Comparison of ENCODE assay signal across 27 mouse cellular contexts in the genomic region with DNA sequence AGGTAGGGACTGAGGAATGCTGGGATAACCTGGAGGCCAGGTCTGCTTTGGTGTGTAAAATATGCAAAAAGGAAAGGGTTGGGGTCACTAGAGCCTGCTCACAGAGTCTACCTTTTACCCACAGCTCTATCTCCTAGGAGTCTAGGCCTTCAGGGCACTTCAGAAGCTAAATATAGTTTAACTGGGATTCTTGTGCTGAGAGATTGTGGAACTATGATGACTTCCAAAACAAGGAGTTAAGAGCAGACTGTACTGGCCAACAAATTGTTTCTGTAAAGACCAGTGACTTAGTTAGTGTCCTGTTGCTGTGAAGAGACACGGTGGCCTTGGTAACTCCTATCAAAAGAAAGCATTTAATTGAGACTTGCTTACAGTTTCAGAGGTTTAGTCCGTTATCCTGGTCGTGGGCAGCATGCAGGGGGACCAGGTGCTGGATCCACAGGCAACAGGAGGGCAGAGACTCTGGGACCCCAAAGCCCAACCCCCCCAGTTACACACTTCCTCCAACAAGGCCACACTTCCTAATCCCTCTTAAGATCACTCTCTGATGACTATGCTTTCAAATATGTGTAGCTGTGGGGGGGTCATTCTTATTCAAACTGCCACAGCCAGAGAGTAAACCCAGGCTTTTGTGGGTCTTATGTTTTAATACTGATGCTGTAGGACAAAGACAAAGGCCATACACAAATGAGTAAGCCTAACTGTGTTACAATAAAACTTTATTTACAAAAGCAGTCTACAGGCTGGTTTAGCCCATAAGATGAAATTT. TPM values are rescaled to one million over a fixed set of nuclear protein-coding genes. Genes with fewer than 3 reads are reported as not detected.
DNase-seq lines count a peak whose midpoint lies in the region; ATAC-seq and TF ChIP-seq lines count a peak whose summit lies in the region.
"Had no signal": no experiment of that assay in that cellular context is flagged by ENCODE, and none has a peak within 500 bp of the region (broad histone marks: within the 10 kb centered on the region; RNA-seq: fewer than 3 reads in every experiment).

No protein-coding gene starts in this region.

- H3K9ac ChIP-seq in heart, adult 2 months (ENCODE audit: low read depth, low read length): no peak overlapping the region
- no peak overlapping the region for H3K9ac ChIP-seq in heart, embryonic 15.5 days
- H3K9ac ChIP-seq: embryonic facial prominence, embryonic 15.5 days; forebrain, embryonic 13.5 days; liver, embryonic 12.5 days; liver, postnatal 0 days; neural tube, embryonic 13.5 days had no signal

- H3K79me2 ChIP-seq in heart, adult 2 months (replicated peaks; ENCODE audit: control insufficient read depth, insufficient read depth, low read length): no peaks in the 10 kb centered on the region

- no peak for TF ChIP-seq CTCF in heart, adult 2 months (IDR thresholded peaks at IDR 0.05)

- intact Hi-C loops in heart, adult 2 months (cut with DNase I): no loop called here
- intact Hi-C loops in heart, postnatal 14 days (cut with DNase I): no loop called here

- 45% methylated on average over 3 of the region's 3 CpGs for WGBS in heart, adult 2 months
- WGBS in heart, embryonic 10.5 days: 29% methylated on average over 3 of the region's 3 CpGs
- WGBS in heart, embryonic 15.5 days: 42% methylated on average over 3 of the region's 3 CpGs
- WGBS in forebrain, embryonic 10.5 days: 44% methylated on average over 3 of the region's 3 CpGs

- no peaks in the 10 kb centered on the region for H3K9me3 ChIP-seq in heart, embryonic 10.5 days
- no peaks in the 10 kb centered on the region for H3K9me3 ChIP-seq in heart, embryonic 15.5 days (replicated peaks)
- no peaks in the 10 kb centered on the region for H3K9me3 ChIP-seq in forebrain, embryonic 10.5 days
- H3K9me3 ChIP-seq: embryonic facial prominence, embryonic 10.5 days; embryonic facial prominence, embryonic 15.5 days; forebrain, embryonic 13.5 days; liver, embryonic 12.5 days; neural tube, embryonic 13.5 days had no signal

- H3K4me2 ChIP-seq in heart, embryonic 15.5 days: peak overlapping the region; percentile 32; the same call in 1 of the 2 replicates
- H3K4me2 ChIP-seq: embryonic facial prominence, embryonic 15.5 days; forebrain, embryonic 13.5 days; liver, embryonic 12.5 days; midbrain, embryonic 11.5 days; neural tube, embryonic 13.5 days had no signal

- H3K36me3 ChIP-seq in heart, adult 2 months (ENCODE audit: control insufficient read depth, insufficient read depth, low read length): no peaks in the 10 kb centered on the region
- no peaks in the 10 kb centered on the region for H3K36me3 ChIP-seq in heart, embryonic 10.5 days
- H3K36me3 ChIP-seq in heart, embryonic 15.5 days: no peaks in the 10 kb centered on the region
- H3K36me3 ChIP-seq in forebrain, embryonic 10.5 days (replicated peaks): no peaks in the 10 kb centered on the region
- H3K36me3 ChIP-seq: embryonic facial prominence, embryonic 10.5 days; embryonic facial prominence, embryonic 15.5 days; liver, embryonic 12.5 days; neural tube, embryonic 13.5 days had no signal

- no peaks in the 10 kb centered on the region for H3K27me3 ChIP-seq in heart, adult 2 months (ENCODE audit: control insufficient read depth, insufficient read depth, low read length)
- no peaks in the 10 kb centered on the region for H3K27me3 ChIP-seq in heart, embryonic 10.5 days (ENCODE audit: insufficient read depth, poor library complexity, severe bottlenecking)
- no peaks in the 10 kb centered on the region for H3K27me3 ChIP-seq in heart, embryonic 15.5 days
- H3K27me3 ChIP-seq in forebrain, embryonic 10.5 days (ENCODE audit: poor library complexity, severe bottlenecking): no peaks in the 10 kb centered on the region
- H3K27me3 ChIP-seq: embryonic facial prominence, embryonic 15.5 days; forebrain, embryonic 13.5 days; liver, embryonic 12.5 days; neural tube, embryonic 13.5 days had no signal

- no peak for TF ChIP-seq EP300 in heart, adult 2 months (IDR thresholded peaks at IDR 0.05; ENCODE audit: insufficient read depth, low read depth, low read length)

- TF ChIP-seq POLR2A in heart, adult 2 months (IDR thresholded peaks at IDR 0.05; ENCODE audit: insufficient read depth, low read depth, low read length): 0 out of 2 replicates have a peak, but pooled peaks have one; percentile 20

- peak overlapping the region; percentile 79 for H3K27ac ChIP-seq in heart, adult 2 months
- peak overlapping the region; percentile 88 for H3K27ac ChIP-seq in heart, embryonic 10.5 days
- peak overlapping the region; percentile 92 for H3K27ac ChIP-seq in heart, embryonic 15.5 days
- no peak overlapping the region for H3K27ac ChIP-seq in forebrain, embryonic 10.5 days
- H3K27ac ChIP-seq: embryonic facial prominence, embryonic 10.5 days; embryonic facial prominence, embryonic 15.5 days; forebrain, embryonic 13.5 days; layer of hippocampus, adult 2 months; liver, embryonic 12.5 days; neural tube, embryonic 13.5 days had no signal

- no peaks in the 10 kb centered on the region for H3K4me1 ChIP-seq in heart, adult 2 months (ENCODE audit: control insufficient read depth, insufficient read depth, low read length)
- H3K4me1 ChIP-seq in heart, embryonic 10.5 days: peaks cover 4% of the 10 kb centered on the region
- H3K4me1 ChIP-seq in heart, embryonic 15.5 days (replicated peaks): peaks cover 9% of the 10 kb centered on the region
- H3K4me1 ChIP-seq in forebrain, embryonic 10.5 days: no peaks in the 10 kb centered on the region
- H3K4me1 ChIP-seq: embryonic facial prominence, embryonic 10.5 days; embryonic facial prominence, embryonic 15.5 days; forebrain, embryonic 13.5 days; liver, embryonic 12.5 days had no signal

- no peak for DNase-seq in heart, adult 2 months
- DNase-seq in heart, postnatal 14 days: no peak
- no peak for DNase-seq in heart, embryonic 10.5 days (ENCODE audit: low spot score)
- no peak for DNase-seq in cerebellum, adult 11 months
- no peak for DNase-seq in forebrain, embryonic 10.5 days (ENCODE audit: extremely low spot score, low spot score)
- no peak for DNase-seq in thymus, postnatal 4 days
- DNase-seq: adrenal gland, adult 2 months; adrenal gland, postnatal 36 days; cerebellum, adult 2 months; cerebellum, postnatal 25 days; gastrocnemius, postnatal 14 days; kidney, adult 18-20 months; kidney, postnatal 36 days; left cerebral cortex, postnatal 4 days; liver, postnatal 0 days; lung, postnatal 36 days had no signal

- ATAC-seq in heart, embryonic 15.5 days (replicated peaks; ENCODE audit: insufficient number of reproducible peaks, insufficient read depth, low FRiP score, low read depth): no peak; the same call in 1 of the 2 replicates
- ATAC-seq: activated CD4-positive, CD25-positive, alpha-beta regulatory T cell, adult 4 months; forebrain, embryonic 13.5 days; hindbrain, embryonic 16.5 days; liver, embryonic 12.5 days; liver, postnatal 0 days had no signal

- no peak overlapping the region for H3K4me3 ChIP-seq in heart, adult 2 months
- no peak overlapping the region for H3K4me3 ChIP-seq in heart, embryonic 10.5 days
- H3K4me3 ChIP-seq in heart, embryonic 15.5 days: no peak overlapping the region
- no peak overlapping the region for H3K4me3 ChIP-seq in forebrain, embryonic 10.5 days
- H3K4me3 ChIP-seq: embryonic facial prominence, embryonic 10.5 days; embryonic facial prominence, embryonic 15.5 days; forebrain, embryonic 13.5 days; layer of hippocampus, adult 2 months; liver, embryonic 12.5 days; myocyte; neural tube, embryonic 13.5 days had no signal

RNA-seq across cellular contexts. Expression of a gene that starts 13.9 kb away (rescaled TPM):
- total RNA-seq in heart, adult 2 months (2021): 10 to 100 TPM; 44.1 to 53.3 TPM
- 12.3 and 26.9 TPM in 2 replicates for polyA plus RNA-seq in heart, adult 2 months (2012; rRNA removed)
- 10 to 100 TPM; 68.4 to 68.7 TPM for total RNA-seq in heart, postnatal 14 days (2021)
- 105 and 116 TPM in 2 replicates for polyA plus RNA-seq in heart, embryonic 10.5 days (2016; fragmentation: Nextera tagmentation; extraction: Ambion mirVana)
- 65.1 and 77.2 TPM in 2 replicates for polyA plus RNA-seq in heart, embryonic 15.5 days (2015; fragmentation: Nextera tagmentation; extraction: Ambion mirVana)
- 179 and 183 TPM in 2 replicates for polyA plus RNA-seq in forebrain, embryonic 10.5 days (2016; fragmentation: Nextera tagmentation; extraction: Ambion mirVana)

RNA-seq across cellular contexts. Expression of a gene that starts 49.2 kb away (rescaled TPM):
- not detected for total RNA-seq in heart, adult 2 months (2021)
- polyA plus RNA-seq in heart, adult 2 months (2012; rRNA removed): 0.12 and 0.38 TPM in 2 replicates
- total RNA-seq in heart, postnatal 14 days (2021): 1 to 10 TPM in 1 of 2 experiments, under 1 TPM in 1; 0.72 to 1.2 TPM
- polyA plus RNA-seq in heart, embryonic 10.5 days (2016; fragmentation: Nextera tagmentation; extraction: Ambion mirVana): 2.4 and 2.8 TPM in 2 replicates
- polyA plus RNA-seq in heart, embryonic 15.5 days (2015; fragmentation: Nextera tagmentation; extraction: Ambion mirVana): 1.9 and 2.1 TPM in 2 replicates
- polyA plus RNA-seq in forebrain, embryonic 10.5 days (2016; fragmentation: Nextera tagmentation; extraction: Ambion mirVana): 3.1 and 3.3 TPM in 2 replicates
